ENCODE assay signal across 9 mouse cellular contexts in the genomic region with DNA sequence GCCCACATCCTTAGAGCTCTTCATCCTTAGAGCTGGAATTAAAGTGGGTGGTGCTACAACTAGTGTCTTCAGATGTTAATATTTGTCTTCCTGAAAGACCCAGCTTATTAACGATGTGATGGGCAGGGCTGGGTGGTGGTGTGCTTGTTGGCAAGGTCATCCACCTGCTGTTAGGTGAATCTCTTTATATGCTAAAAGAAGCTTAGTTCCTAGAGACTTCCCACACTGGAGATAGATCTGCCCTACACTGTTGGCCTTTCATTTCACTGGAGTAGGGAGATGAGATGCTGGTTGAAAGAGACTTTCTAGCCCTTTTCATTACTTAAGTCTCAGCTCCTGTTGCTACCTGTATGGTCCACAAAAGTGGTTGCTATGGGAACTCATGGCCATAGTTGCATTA. TPM values are rescaled to one million over a fixed set of nuclear protein-coding genes. Genes with fewer than 3 reads are reported as not detected.
DNase-seq lines count a peak whose midpoint lies in the region; ATAC-seq and TF ChIP-seq lines count a peak whose summit lies in the region.
"Had no signal": no experiment of that assay in that cellular context is flagged by ENCODE, and none has a peak within 500 bp of the region (broad histone marks: within the 10 kb centered on the region; RNA-seq: fewer than 3 reads in every experiment).

No protein-coding gene starts in this region.

- no peaks in the 10 kb centered on the region; the same call in 1 of the 2 replicates for H3K36me3 ChIP-seq in kidney, adult 2 months (ENCODE audit: control insufficient read depth, insufficient read depth, low read length)
- H3K36me3 ChIP-seq in hindbrain, embryonic 14.5 days (replicated peaks; ENCODE audit: control insufficient read depth, insufficient read depth) = peaks cover 24% of the 10 kb centered on the region
- H3K36me3 ChIP-seq in midbrain, embryonic 13.5 days = peaks cover 30% of the 10 kb centered on the region

- peak overlapping the region; percentile 84 for H3K4me2 ChIP-seq in hindbrain, embryonic 14.5 days (replicated peaks)
- peak overlapping the region; percentile 99 for H3K4me2 ChIP-seq in midbrain, embryonic 13.5 days (replicated peaks)

- ATAC-seq in hindbrain, embryonic 14.5 days (ENCODE audit: low FRiP score) = no peak
- no peak for ATAC-seq in midbrain, embryonic 13.5 days

- peak overlapping the region; percentile 28; the same call in 1 of the 2 replicates for H3K27ac ChIP-seq in kidney, adult 2 months (ENCODE audit: insufficient read depth, low read depth, low read length)
- H3K27ac ChIP-seq in bone marrow, adult 2 months (ENCODE audit: control insufficient read depth, insufficient read depth, low read depth, low read length, poor library complexity) = no peak overlapping the region
- no peak overlapping the region for H3K27ac ChIP-seq in hindbrain, embryonic 14.5 days
- no peak overlapping the region for H3K27ac ChIP-seq in midbrain, embryonic 13.5 days

- peak overlapping the region; percentile 94 for H3K9ac ChIP-seq in hindbrain, embryonic 14.5 days
- peak overlapping the region; percentile 94 for H3K9ac ChIP-seq in midbrain, embryonic 13.5 days (replicated peaks)

- no peaks in the 10 kb centered on the region for H3K27me3 ChIP-seq in kidney, adult 2 months (replicated peaks; ENCODE audit: control insufficient read depth, insufficient read depth, low read length)
- no peaks in the 10 kb centered on the region for H3K27me3 ChIP-seq in hindbrain, embryonic 14.5 days (ENCODE audit: control insufficient read depth, insufficient read depth, low read length)
- no peaks in the 10 kb centered on the region for H3K27me3 ChIP-seq in midbrain, embryonic 13.5 days

- H3K9me3 ChIP-seq in hindbrain, embryonic 14.5 days (ENCODE audit: control insufficient read depth, low read length) = no peaks in the 10 kb centered on the region
- no peaks in the 10 kb centered on the region for H3K9me3 ChIP-seq in midbrain, embryonic 13.5 days

- peaks cover 20% of the 10 kb centered on the region for H3K4me1 ChIP-seq in kidney, adult 2 months (ENCODE audit: control insufficient read depth, insufficient read depth, low read length)
- peaks cover 5% of the 10 kb centered on the region for H3K4me1 ChIP-seq in bone marrow, adult 2 months (ENCODE audit: control insufficient read depth, insufficient read depth, low read length)
- peaks cover 25% of the 10 kb centered on the region for H3K4me1 ChIP-seq in hindbrain, embryonic 14.5 days (replicated peaks; ENCODE audit: control insufficient read depth, insufficient read depth, low read length)
- peaks cover 30% of the 10 kb centered on the region for H3K4me1 ChIP-seq in midbrain, embryonic 13.5 days (replicated peaks)

- DNase-seq in kidney, adult 2 months = no peak
- DNase-seq in kidney, adult 9 months = no peak
- DNase-seq in hindbrain, embryonic 14.5 days (ENCODE audit: low spot score) = no peak
- no peak for DNase-seq in left cerebral cortex, adult 8-10 months (ENCODE audit: low spot score in 2 of 2)
- no peak for DNase-seq in Muller cell, postnatal 12 days (ENCODE audit: inconsistent ontology term)
- no peak for DNase-seq in adrenal gland, postnatal 4 days (ENCODE audit: low spot score in 2 of 2)
- DNase-seq: layer of hippocampus, postnatal 36 days had no signal

- TF ChIP-seq POLR2A in kidney, adult 2 months (IDR thresholded peaks at IDR 0.05; ENCODE audit: low read depth, low read length) = no peak
- TF ChIP-seq POLR2A in bone marrow, adult 2 months (IDR thresholded peaks at IDR 0.05; ENCODE audit: borderline replicate concordance, control insufficient read depth, low read depth, low read length) = no peak

- H3K4me3 ChIP-seq in kidney, adult 2 months (ENCODE audit: insufficient read depth, low read depth, low read length) = no peak overlapping the region
- peak overlapping the region; percentile 56 for H3K4me3 ChIP-seq in bone marrow, adult 2 months (replicated peaks; ENCODE audit: control insufficient read depth, low read depth, low read length)
- H3K4me3 ChIP-seq in hindbrain, embryonic 14.5 days (replicated peaks; ENCODE audit: low read length) = peak overlapping the region; percentile 98
- peak overlapping the region; percentile 95 for H3K4me3 ChIP-seq in midbrain, embryonic 13.5 days (replicated peaks)

- TF ChIP-seq CTCF in kidney, adult 2 months (conservative IDR thresholded peaks at IDR 0.05; ENCODE audit: insufficient read depth, insufficient read length, low read depth, low read length) = no peak
- no peak for TF ChIP-seq CTCF in bone marrow, adult 2 months (IDR thresholded peaks at IDR 0.05; ENCODE audit: control insufficient read depth, insufficient read depth, low read length)

- WGBS in kidney, adult 2 months = 3% methylated on average over 1 of the region's 1 CpGs
- WGBS in bone marrow, adult 2 months = 2% methylated on average over 1 of the region's 1 CpGs
- WGBS in hindbrain, embryonic 14.5 days = 16% methylated on average over 1 of the region's 1 CpGs
- WGBS in midbrain, embryonic 13.5 days = 10% methylated on average over 1 of the region's 1 CpGs

RNA-seq across cellular contexts. Expression of gene Wdr5, which starts 1.3 kb away (rescaled TPM):
- polyA plus RNA-seq in kidney, adult 2 months (2012; rRNA removed) = 28.7 and 29.7 TPM in 2 replicates
- 30.2 and 41.6 TPM in 2 replicates for polyA plus RNA-seq in bone marrow, adult 2 months (2011; ENCODE audit: insufficient read depth, insufficient read length, low replicate concordance, missing spikeins)
- 39.1 and 42.1 TPM in 2 replicates for polyA plus RNA-seq in hindbrain, embryonic 14.5 days (2014; fragmentation: Nextera tagmentation; extraction: Ambion mirVana)
- polyA plus RNA-seq in midbrain, embryonic 13.5 days (2015; fragmentation: Nextera tagmentation; extraction: Ambion mirVana) = 46.6 and 49.1 TPM in 2 replicates
- 10 to 100 TPM; 25.6 to 27.1 (median 26.0) TPM for total RNA-seq in left cerebral cortex, adult 8-10 months (2022)
- 10 to 100 TPM; 46.1 to 50.4 TPM for total RNA-seq in adrenal gland, postnatal 4 days (2021)

RNA-seq across cellular contexts. Expression of gene Brd3, which starts 8.8 kb away (rescaled TPM):
- polyA plus RNA-seq in kidney, adult 2 months (2012; rRNA removed) = 16.4 and 16.7 TPM in 2 replicates
- polyA plus RNA-seq in bone marrow, adult 2 months (2011; ENCODE audit: insufficient read depth, insufficient read length, low replicate concordance, missing spikeins) = 19.3 and 33.0 TPM in 2 replicates
- polyA plus RNA-seq in hindbrain, embryonic 14.5 days (2014; fragmentation: Nextera tagmentation; extraction: Ambion mirVana) = 132 and 134 TPM in 2 replicates
- polyA plus RNA-seq in midbrain, embryonic 13.5 days (2015; fragmentation: Nextera tagmentation; extraction: Ambion mirVana) = 145 and 153 TPM in 2 replicates
- 10 to 100 TPM; 37.6 to 44.5 (median 44.0) TPM for total RNA-seq in left cerebral cortex, adult 8-10 months (2022)
- 100 to 1,000 TPM; 133 to 136 TPM for total RNA-seq in adrenal gland, postnatal 4 days (2021)
